Mouse (Mus musculus): ENCODE measurements at regions not wholly inside any gene's neighbourhood (a gene's known extent, or its start where the extent isn't known, plus 50 kb on each side); places are given as distances from the start of the nearest gene placed in this dataset.

GRCm38 (mm10) chr8:26226612-26227528 is 107.5 kb downstream of the Gm45692 start:
- no peak for DNase-seq

- no peak for DNase-seq
These were observed 108.2 kb downstream of the Gm45692 start for GRCm38 (mm10) chr8:26227529-26227895.

GRCm38 (mm10) chr8:26229548-26229947 is 110.2 kb downstream of the Gm45692 start:
- DNase-seq: no peak

DNA sequence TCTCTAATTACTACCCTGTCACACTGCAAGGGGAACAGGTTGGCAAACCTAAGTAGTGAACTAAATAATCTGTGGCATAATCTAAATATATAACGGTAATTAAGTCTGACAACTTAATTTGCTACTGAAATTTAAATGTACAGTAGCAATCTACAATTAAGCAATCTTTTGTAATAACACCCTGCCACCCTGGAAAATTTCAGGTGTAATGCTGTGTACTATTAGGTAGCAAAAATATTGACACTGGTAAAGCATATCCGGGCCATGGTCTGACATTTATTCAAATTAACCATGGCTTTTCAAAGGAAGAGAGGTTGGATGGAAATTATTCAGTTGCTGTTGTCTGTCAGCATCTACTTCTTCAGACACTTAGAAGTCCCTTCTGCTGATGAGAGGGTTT is 119.7 kb downstream of the Gm45692 start:
- no peak for DNase-seq

DNA sequence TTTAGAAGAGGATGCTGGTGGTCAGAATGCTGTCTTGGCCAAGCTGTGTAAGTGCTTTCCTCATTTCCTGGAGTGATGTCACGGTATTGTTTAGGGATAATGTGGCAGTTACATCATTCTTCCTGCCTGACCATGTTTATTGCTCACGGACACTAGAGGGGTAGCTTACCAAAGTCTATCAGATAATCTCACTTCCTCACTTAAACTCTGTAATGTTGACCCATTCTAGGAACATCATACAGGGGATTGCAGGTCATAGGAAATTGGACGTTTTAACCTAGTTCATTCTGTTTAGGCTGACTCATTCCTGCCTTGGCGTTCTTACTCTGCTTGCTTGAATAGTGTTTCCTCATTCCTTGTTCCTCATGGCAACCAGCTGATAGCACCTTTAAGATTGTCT is 120.3 kb downstream of the Gm45692 start:
- no peak for DNase-seq

DNA sequence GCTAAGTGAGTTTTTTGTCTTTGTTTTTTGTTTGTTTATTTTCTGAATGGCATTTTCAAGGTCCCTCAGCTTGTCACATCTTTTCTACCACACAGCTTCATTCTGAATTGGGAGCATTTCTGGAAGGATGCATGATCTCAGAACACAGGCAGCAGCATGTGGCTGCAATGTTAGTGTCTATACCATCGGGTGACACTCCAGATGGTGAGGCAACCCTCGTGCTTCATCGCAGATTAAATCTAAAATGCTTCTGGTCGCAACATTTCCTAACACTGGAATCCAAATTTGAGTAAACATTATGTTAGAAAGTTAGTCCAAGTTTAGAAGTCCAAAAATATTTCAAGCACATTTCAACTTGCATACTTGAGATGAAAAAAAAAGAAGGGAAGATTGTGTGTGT is 124.4 kb downstream of the Gm45692 start:
- no peak for DNase-seq

- no peak for DNase-seq
These were observed 125.0 kb downstream of the Gm45692 start for GRCm38 (mm10) chr8:26244308-26244707.

DNA sequence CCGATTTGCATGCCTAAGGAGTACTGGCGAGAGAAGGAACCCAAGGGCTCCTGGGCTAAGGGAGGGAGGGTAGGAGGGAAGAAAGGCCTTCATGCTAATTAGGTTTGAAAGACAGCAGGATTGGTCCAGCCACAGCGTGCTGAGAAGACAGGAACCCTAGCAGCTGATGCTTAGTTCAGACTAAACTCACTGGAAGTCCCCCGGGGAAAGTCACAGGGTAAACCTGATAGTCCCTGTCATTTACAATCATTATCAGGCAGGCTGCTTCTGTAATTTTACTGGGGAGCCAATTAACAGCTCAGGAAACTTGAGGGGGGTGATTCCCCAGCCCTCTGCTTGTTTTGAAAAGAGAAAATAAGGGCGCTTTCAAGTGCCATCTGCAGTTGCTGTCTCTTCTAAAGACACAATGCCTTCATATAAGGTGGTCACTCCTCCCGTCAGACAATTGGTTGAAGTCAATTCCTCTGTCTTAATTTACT is 135.9 kb downstream of the Gm45692 start:
- no peak for DNase-seq

GRCm38 (mm10) chr8:26260294-26260693 is 141.0 kb downstream of the Gm45692 start:
- no peak for DNase-seq

DNA sequence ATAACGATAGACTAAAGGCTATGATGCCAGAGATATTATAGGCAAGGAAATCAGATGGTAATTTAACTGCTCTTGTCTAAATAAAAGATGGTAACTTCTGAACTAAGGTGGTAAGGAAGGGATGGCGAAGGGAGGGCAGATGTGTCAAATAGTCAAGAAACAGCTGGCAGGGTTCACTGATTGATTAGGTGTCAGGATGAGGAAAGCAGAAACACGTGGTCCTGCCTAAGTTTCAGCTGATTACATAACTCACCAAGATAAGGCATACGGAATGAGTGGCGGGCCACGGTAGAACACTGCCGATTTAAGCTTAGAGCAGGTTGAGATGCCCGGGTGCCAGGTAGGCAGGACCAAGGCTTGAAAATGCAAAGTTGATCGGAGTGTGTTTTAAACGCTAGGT is 143.2 kb downstream of the Gm45692 start:
- no peak for DNase-seq

DNA sequence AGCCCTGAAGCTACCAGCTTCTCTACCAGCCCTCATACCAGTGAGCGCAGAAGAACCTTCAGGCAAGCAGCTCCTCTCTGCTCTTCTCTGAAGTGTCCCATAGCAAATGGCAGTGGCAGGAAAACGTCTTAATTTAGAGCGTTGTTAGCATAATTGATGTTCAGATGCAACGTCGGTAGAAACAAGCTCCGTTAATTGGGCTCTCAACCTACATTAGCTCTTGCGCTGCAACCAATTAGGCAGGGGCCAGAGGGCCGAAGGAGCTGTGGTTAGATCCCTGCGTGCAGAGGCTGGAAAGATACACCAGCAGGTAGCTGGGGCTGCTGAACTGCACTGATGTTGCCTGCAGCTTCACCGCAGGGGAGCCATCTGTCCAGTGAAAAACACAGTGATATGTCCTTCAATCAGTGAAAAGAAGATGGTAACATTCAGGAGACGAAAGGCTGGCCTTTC is 145.6 kb downstream of the Gm45692 start:
- DNase-seq: peak; percentile 2

GRCm38 (mm10) chr8:26265366-26265765 is 146.0 kb downstream of the Gm45692 start:
- no peak for DNase-seq

- no peak for DNase-seq
These were observed 147.1 kb downstream of the Gm45692 start for GRCm38 (mm10) chr8:26266384-26266783.

DNA sequence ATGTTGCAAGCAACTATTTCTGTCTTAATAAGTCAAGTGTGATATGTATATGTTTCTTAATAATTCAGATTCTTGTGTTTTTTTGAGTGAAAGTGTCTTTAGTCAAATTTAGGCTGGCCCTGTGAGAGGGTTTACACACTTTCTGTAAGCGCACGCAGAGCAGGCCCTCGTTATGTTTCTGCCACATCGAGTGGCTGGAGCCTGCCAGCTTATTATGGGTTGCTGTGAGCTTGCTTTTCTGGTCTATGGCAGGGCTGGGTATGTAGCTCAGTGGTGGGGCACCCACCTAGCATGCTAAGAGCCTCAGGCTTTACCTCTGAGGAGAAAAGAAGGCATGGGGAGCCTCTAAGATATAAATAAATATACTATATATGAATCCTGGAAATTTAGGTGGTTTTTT is 148.2 kb downstream of the Gm45692 start:
- no peak for DNase-seq

GRCm38 (mm10) chr8:26268751-26269415 is 149.5 kb downstream of the Gm45692 start:
- DNase-seq: no peak

DNA sequence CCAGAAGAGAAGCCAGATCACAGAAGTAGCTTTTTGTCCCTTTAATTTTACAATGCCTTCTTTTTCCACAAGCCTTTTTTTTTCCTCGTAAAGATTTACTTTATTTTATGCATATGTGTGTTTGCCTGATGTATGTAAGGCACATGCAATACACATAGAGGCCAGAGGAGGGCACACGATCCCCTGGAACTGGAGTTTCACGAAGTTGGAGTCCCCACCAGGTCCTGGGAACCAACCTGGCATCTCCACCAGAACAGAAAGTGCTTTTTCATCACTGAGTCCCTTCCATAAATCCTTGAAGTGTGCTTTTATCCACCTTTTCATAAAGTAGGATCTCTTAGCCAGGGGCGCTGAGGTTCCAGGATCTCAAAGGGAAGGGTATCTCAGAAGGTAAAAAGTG is 152.8 kb downstream of the Gm45692 start:
- DNase-seq: no peak

DNA sequence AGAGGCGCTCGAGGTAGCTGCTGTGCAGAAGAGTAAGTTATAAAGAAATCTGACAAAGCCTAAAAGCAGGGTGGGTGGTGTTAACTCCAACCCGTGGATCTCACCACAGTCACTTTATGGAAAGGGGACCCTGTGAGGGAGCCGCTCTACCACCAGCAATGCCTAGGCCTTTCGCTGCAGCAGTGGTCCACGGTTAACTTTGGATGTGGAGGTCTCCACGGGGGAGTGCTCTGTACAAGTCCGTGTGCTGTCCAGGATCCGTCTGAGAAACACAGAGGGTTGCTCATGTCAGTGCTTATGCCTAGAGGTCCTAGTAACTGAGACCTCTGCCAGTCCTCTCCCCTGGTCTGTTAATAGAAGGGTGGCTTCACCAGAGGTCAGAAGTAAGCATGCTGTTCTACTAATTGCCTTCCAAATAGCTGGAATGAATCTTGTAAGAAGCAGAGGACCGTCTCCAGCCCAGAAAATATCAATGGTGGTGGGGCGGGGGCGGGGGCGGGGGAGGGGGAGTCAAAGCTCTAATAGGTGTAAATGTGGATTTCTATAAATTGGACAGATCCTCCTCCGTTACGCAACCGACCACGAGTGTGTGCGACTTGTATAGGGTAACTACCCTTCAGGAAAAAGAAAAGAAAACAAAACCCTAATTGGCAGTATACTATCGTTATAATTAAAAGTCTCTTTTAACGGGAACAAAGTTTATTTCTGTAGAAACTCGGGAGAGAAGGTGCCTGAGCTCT is 153.5 kb downstream of the Gm45692 start:
- DNase-seq: no peak

DNA sequence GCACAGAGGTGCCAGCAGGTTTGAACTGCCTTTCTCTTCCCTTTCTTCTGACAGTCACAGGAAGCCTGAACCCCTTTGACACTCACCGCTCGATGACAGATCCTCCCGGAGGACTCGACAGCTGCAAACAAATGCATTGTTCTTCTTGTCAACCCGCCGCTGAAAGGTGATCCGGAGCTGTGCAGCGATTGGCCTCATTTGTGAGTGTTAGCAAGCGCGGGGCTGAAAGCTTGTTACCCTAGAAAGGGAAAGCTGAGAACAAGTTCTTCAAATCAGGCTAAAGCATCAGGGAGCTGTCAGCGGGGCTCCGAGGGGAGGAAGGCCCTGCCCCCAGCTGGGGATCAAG is 154.1 kb downstream of the Gm45692 start:
- DNase-seq: no peak

GRCm38 (mm10) chr8:26273792-26274191 is 154.5 kb downstream of the Gm45692 start:
- DNase-seq: no peak

DNA sequence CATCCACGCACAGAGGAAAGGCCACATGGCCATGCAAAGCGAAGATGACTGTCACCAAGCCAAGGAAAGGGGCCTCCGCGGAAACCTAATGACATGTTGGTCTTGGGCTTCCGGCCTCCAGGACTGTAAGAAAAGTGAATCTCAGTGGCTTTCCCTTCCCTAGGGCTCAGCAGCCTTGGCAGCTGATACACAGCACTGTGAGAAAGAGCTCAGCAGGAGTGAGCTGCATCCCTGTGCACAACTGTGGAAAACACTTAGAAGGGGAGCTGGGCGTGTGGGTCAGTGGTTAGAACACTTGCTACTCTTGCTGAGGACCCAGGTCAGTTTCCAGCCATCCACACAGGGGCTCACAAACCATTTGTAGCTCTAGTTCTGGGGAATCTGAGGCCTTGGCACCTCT is 155.1 kb downstream of the Gm45692 start:
- DNase-seq: no peak

GRCm38 (mm10) chr8:26282156-26282935 is 163.0 kb downstream of the Gm45692 start:
- no peak for DNase-seq

- no peak for DNase-seq
These were observed 164.6 kb downstream of the Gm45692 start for GRCm38 (mm10) chr8:26283957-26284356.

GRCm38 (mm10) chr8:26287665-26288064 is 168.3 kb downstream of the Gm45692 start:
- DNase-seq: no peak
